ENCODE assay signal across 9 mouse cellular contexts in the genomic region with DNA sequence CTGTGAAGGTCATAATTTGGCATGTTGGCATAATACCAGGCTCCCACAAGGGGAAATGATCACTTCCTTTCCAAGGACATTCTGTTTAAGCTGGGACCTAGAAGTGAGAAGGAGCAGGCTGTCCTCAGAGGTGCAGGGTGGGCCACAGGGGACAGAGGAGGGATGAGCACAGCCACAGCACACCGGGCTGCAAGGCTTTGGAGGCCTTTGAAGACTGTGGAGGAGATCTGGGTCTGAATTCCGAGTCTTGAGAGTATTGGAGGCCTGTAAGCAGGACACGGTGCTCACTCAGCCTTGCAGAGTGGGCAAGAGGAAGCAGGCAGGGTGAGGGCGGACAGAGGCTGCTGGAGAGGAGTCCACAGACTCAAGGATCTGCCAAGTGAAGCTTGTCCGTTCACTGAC. TPM values are rescaled to one million over a fixed set of nuclear protein-coding genes. Genes with fewer than 3 reads are reported as not detected.
DNase-seq lines count a peak whose midpoint lies in the region; ATAC-seq and TF ChIP-seq lines count a peak whose summit lies in the region.
"Had no signal": no experiment of that assay in that cellular context is flagged by ENCODE, and none has a peak within 500 bp of the region (broad histone marks: within the 10 kb centered on the region; RNA-seq: fewer than 3 reads in every experiment).

No protein-coding gene starts in this region.

- H3K27me3 ChIP-seq in forebrain, embryonic 14.5 days (replicated peaks; ENCODE audit: control insufficient read depth, insufficient read depth, low read length), result no peaks in the 10 kb centered on the region
- H3K27me3 ChIP-seq in forebrain, embryonic 12.5 days, result no peaks in the 10 kb centered on the region
- H3K27me3 ChIP-seq in kidney, adult 2 months (replicated peaks; ENCODE audit: control insufficient read depth, insufficient read depth, low read length), result no peaks in the 10 kb centered on the region
- H3K27me3 ChIP-seq in lung, embryonic 15.5 days, result no peaks in the 10 kb centered on the region
- no peaks in the 10 kb centered on the region for H3K27me3 ChIP-seq in midbrain, embryonic 15.5 days (replicated peaks)
- no peaks in the 10 kb centered on the region for H3K27me3 ChIP-seq in midbrain, embryonic 10.5 days (ENCODE audit: low read depth, poor library complexity, severe bottlenecking)

- TF ChIP-seq POLR2A in kidney, adult 2 months (IDR thresholded peaks at IDR 0.05; ENCODE audit: low read depth, low read length), result no peak

- ATAC-seq in forebrain, embryonic 14.5 days, result no peak
- no peak for ATAC-seq in forebrain, embryonic 12.5 days (ENCODE audit: low FRiP score)
- ATAC-seq in lung, embryonic 15.5 days (ENCODE audit: borderline replicate concordance, extremely low read depth, low FRiP score, low TSS enrichment), result no peak
- ATAC-seq in midbrain, embryonic 15.5 days (replicated peaks), result no peak

- H3K4me3 ChIP-seq in forebrain, embryonic 14.5 days (ENCODE audit: low read depth, low read length), result no peak overlapping the region
- no peak overlapping the region for H3K4me3 ChIP-seq in forebrain, embryonic 12.5 days (replicated peaks)
- no peak overlapping the region for H3K4me3 ChIP-seq in kidney, adult 2 months (ENCODE audit: insufficient read depth, low read depth, low read length)
- H3K4me3 ChIP-seq in lung, embryonic 15.5 days, result no peak overlapping the region
- no peak overlapping the region for H3K4me3 ChIP-seq in midbrain, embryonic 15.5 days
- H3K4me3 ChIP-seq in midbrain, embryonic 10.5 days, result no peak overlapping the region

- peaks cover 1% of the 10 kb centered on the region; the same call in 1 of the 2 replicates for H3K4me1 ChIP-seq in forebrain, embryonic 14.5 days (ENCODE audit: control insufficient read depth, insufficient read depth, low read length)
- peaks cover 2% of the 10 kb centered on the region; the same call in 1 of the 2 replicates for H3K4me1 ChIP-seq in forebrain, embryonic 12.5 days
- H3K4me1 ChIP-seq in kidney, adult 2 months (ENCODE audit: control insufficient read depth, insufficient read depth, low read length), result peaks cover 10% of the 10 kb centered on the region
- peaks cover 3% of the 10 kb centered on the region for H3K4me1 ChIP-seq in lung, embryonic 15.5 days
- peaks cover 3% of the 10 kb centered on the region for H3K4me1 ChIP-seq in midbrain, embryonic 15.5 days
- H3K4me1 ChIP-seq in midbrain, embryonic 10.5 days, result peaks cover 3% of the 10 kb centered on the region

- no peak for DNase-seq in forebrain, embryonic 14.5 days (ENCODE audit: low spot score)
- peak; percentile 53 for DNase-seq in 416B (ENCODE audit: low read depth)
- DNase-seq in kidney, adult 2 months, result peak; percentile 78
- DNase-seq in embryo, embryonic 11 days, result no peak
- no peak for DNase-seq in midbrain, embryonic 10.5 days (ENCODE audit: low spot score)
- DNase-seq: gastrocnemius, postnatal 14 days had no signal

- 83% methylated on average over 5 of the region's 5 CpGs for WGBS in forebrain, embryonic 14.5 days
- WGBS in forebrain, embryonic 12.5 days, result 85% methylated on average over 5 of the region's 5 CpGs
- 24% methylated on average over 5 of the region's 5 CpGs for WGBS in kidney, adult 2 months
- 69% methylated on average over 5 of the region's 5 CpGs for WGBS in lung, embryonic 15.5 days
- WGBS in midbrain, embryonic 15.5 days, result 83% methylated on average over 5 of the region's 5 CpGs
- WGBS in midbrain, embryonic 10.5 days, result 86% methylated on average over 5 of the region's 5 CpGs

- no peaks in the 10 kb centered on the region for H3K9me3 ChIP-seq in forebrain, embryonic 14.5 days (replicated peaks; ENCODE audit: control insufficient read depth, low read length)
- H3K9me3 ChIP-seq in forebrain, embryonic 12.5 days, result no peaks in the 10 kb centered on the region
- H3K9me3 ChIP-seq in lung, embryonic 15.5 days, result no peaks in the 10 kb centered on the region; the same call in 1 of the 2 replicates
- H3K9me3 ChIP-seq in midbrain, embryonic 15.5 days, result no peaks in the 10 kb centered on the region
- H3K9me3 ChIP-seq in midbrain, embryonic 10.5 days (replicated peaks), result 0 out of 2 replicates have a peak, but pooled peaks cover 6% of the 10 kb centered on the region

- 0 out of 2 replicates have a peak overlapping the region, but pooled peaks have one; percentile 17 for H3K9ac ChIP-seq in forebrain, embryonic 14.5 days (ENCODE audit: low read length)
- H3K9ac ChIP-seq in forebrain, embryonic 12.5 days, result no peak overlapping the region
- H3K9ac ChIP-seq in lung, embryonic 15.5 days, result no peak overlapping the region
- no peak overlapping the region for H3K9ac ChIP-seq in midbrain, embryonic 15.5 days

- H3K27ac ChIP-seq in forebrain, embryonic 14.5 days (ENCODE audit: low read depth, low read length), result no peak overlapping the region
- no peak overlapping the region for H3K27ac ChIP-seq in forebrain, embryonic 12.5 days
- H3K27ac ChIP-seq in kidney, adult 2 months (ENCODE audit: insufficient read depth, low read depth, low read length), result peak overlapping the region; percentile 72
- peak overlapping the region; percentile 25 for H3K27ac ChIP-seq in lung, embryonic 15.5 days
- H3K27ac ChIP-seq in midbrain, embryonic 15.5 days, result no peak overlapping the region
- no peak overlapping the region; the same call in 1 of the 2 replicates for H3K27ac ChIP-seq in midbrain, embryonic 10.5 days (replicated peaks)

- TF ChIP-seq CTCF in kidney, adult 2 months (conservative IDR thresholded peaks at IDR 0.05; ENCODE audit: insufficient read depth, insufficient read length, low read depth, low read length), result no peak

- H3K36me3 ChIP-seq in forebrain, embryonic 14.5 days (ENCODE audit: control insufficient read depth, insufficient read depth, low read length), result no peaks in the 10 kb centered on the region
- no peaks in the 10 kb centered on the region for H3K36me3 ChIP-seq in forebrain, embryonic 12.5 days (replicated peaks)
- no peaks in the 10 kb centered on the region for H3K36me3 ChIP-seq in kidney, adult 2 months (ENCODE audit: control insufficient read depth, insufficient read depth, low read length)
- no peaks in the 10 kb centered on the region for H3K36me3 ChIP-seq in lung, embryonic 15.5 days
- H3K36me3 ChIP-seq in midbrain, embryonic 15.5 days (replicated peaks), result no peaks in the 10 kb centered on the region
- H3K36me3 ChIP-seq in midbrain, embryonic 10.5 days, result peaks cover 6% of the 10 kb centered on the region; the same call in 1 of the 2 replicates

- no peak overlapping the region for H3K4me2 ChIP-seq in forebrain, embryonic 14.5 days (ENCODE audit: low read length)
- no peak overlapping the region for H3K4me2 ChIP-seq in forebrain, embryonic 12.5 days
- H3K4me2 ChIP-seq in lung, embryonic 15.5 days, result no peak overlapping the region
- H3K4me2 ChIP-seq in midbrain, embryonic 15.5 days, result no peak overlapping the region

RNA-seq across cellular contexts. Expression of a gene that starts 6.0 kb away (rescaled TPM):
- 8.0 and 9.4 TPM in 2 replicates for polyA plus RNA-seq in forebrain, embryonic 14.5 days (2014; fragmentation: Nextera tagmentation; extraction: Ambion mirVana)
- polyA plus RNA-seq in forebrain, embryonic 12.5 days (2016; fragmentation: Nextera tagmentation; extraction: Ambion mirVana), result 9.1 and 9.4 TPM in 2 replicates
- polyA plus RNA-seq in kidney, adult 2 months (2012; rRNA removed), result 31.7 and 34.5 TPM in 2 replicates
- polyA plus RNA-seq in lung, embryonic 15.5 days (2015; fragmentation: Nextera tagmentation; extraction: Ambion mirVana), result 10.3 and 12.4 TPM in 2 replicates
- 14.3 and 15.1 TPM in 2 replicates for polyA plus RNA-seq in midbrain, embryonic 15.5 days (2015; fragmentation: Nextera tagmentation; extraction: Ambion mirVana)
- polyA plus RNA-seq in midbrain, embryonic 10.5 days (2016; fragmentation: Nextera tagmentation; extraction: Ambion mirVana), result 10.8 and 12.5 TPM in 2 replicates

RNA-seq across cellular contexts. Expression of a gene that starts 34.3 kb away (rescaled TPM):
- 20.8 and 21.3 TPM in 2 replicates for polyA plus RNA-seq in forebrain, embryonic 14.5 days (2014; fragmentation: Nextera tagmentation; extraction: Ambion mirVana)
- 24.1 and 24.9 TPM in 2 replicates for polyA plus RNA-seq in forebrain, embryonic 12.5 days (2016; fragmentation: Nextera tagmentation; extraction: Ambion mirVana)
- 19.7 and 20.8 TPM in 2 replicates for polyA plus RNA-seq in kidney, adult 2 months (2012; rRNA removed)
- 26.6 and 27.8 TPM in 2 replicates for polyA plus RNA-seq in lung, embryonic 15.5 days (2015; fragmentation: Nextera tagmentation; extraction: Ambion mirVana)
- polyA plus RNA-seq in midbrain, embryonic 15.5 days (2015; fragmentation: Nextera tagmentation; extraction: Ambion mirVana), result 25.0 and 25.8 TPM in 2 replicates
- polyA plus RNA-seq in midbrain, embryonic 10.5 days (2016; fragmentation: Nextera tagmentation; extraction: Ambion mirVana), result 13.3 and 16.8 TPM in 2 replicates

Comparison
In these comparisons a context has a peak if more than half of its experiments do, and no peak if none do; other contexts are left out.
1. DNase-seq: peak in 416B (single experiment) and kidney, adult 2 months (single experiment); none in forebrain, embryonic 14.5 days (single experiment), embryo, embryonic 11 days (single experiment) and midbrain, embryonic 10.5 days (single experiment).
2. H3K27ac ChIP-seq: peak in kidney, adult 2 months (single experiment) and lung, embryonic 15.5 days (single experiment); none in forebrain, embryonic 14.5 days (single experiment), forebrain, embryonic 12.5 days (single experiment), midbrain, embryonic 15.5 days (single experiment) and midbrain, embryonic 10.5 days (single experiment).